Mouse (Mus musculus) limb, embryonic 14.5 days (tissue): ENCODE results near the gene Nde1. TPM values are rescaled to one million over a fixed set of nuclear protein-coding genes. Genes with fewer than 3 reads are reported as not detected.

Experiments used
- ATAC-seq: fragments of 200-750 bp; cut with Nextera tagmentation; 2 replicates; pipeline ENCODE4 v1.8.0; 2017; ENCODE audit warnings: low read depth, moderate number of reproducible peaks, moderate TSS enrichment; ENCODE audit not compliant: low FRiP score
- DNase-seq: peaks from one replicate; pipeline ENCODE4 v3.0.0-alpha.2; 2015; ENCODE audit warnings: low spot score
- H3K27ac ChIP-seq: fragments of 300-500 bp; sonication (generic); replicated peaks from 2 replicates; pipeline ENCODE4 v1.5.1; 2014; ENCODE audit warnings: low read depth, mild to moderate bottlenecking, low read length, moderate library complexity, mixed read lengths
- H3K27me3 ChIP-seq: fragments of 300-500 bp; sonication (generic); 2 replicates; pipeline ENCODE4 v1.6.1; 2014; ENCODE audit warnings: low read length, mixed read lengths; ENCODE audit not compliant: control insufficient read depth, insufficient read depth
- H3K36me3 ChIP-seq: fragments of 300-500 bp; sonication (generic); 2 replicates; pipeline ENCODE4 v1.6.1; 2014; ENCODE audit warnings: mild to moderate bottlenecking, low read length, moderate library complexity, mixed read lengths; ENCODE audit not compliant: control insufficient read depth, insufficient read depth
- H3K4me1 ChIP-seq: fragments of 300-500 bp; sonication (generic); 2 replicates; pipeline ENCODE4 v1.6.1; 2014; ENCODE audit warnings: antibody characterized with exemption, low read length, mixed read lengths; ENCODE audit not compliant: control insufficient read depth, insufficient read depth
- H3K4me2 ChIP-seq: fragments of 300-500 bp; sonication (generic); replicated peaks from 2 replicates; pipeline ENCODE4 v1.6.1; 2014; ENCODE audit warnings: low read depth, mild to moderate bottlenecking, low read length, moderate library complexity; ENCODE audit not compliant: severe bottlenecking
- H3K4me3 ChIP-seq: fragments of 300-500 bp; sonication (generic); replicated peaks from 2 replicates; pipeline ENCODE4 v1.5.1; 2014; ENCODE audit warnings: low read length
- H3K9ac ChIP-seq: fragments of 300-500 bp; sonication (generic); 2 replicates; pipeline ENCODE4 v1.6.1; 2014; ENCODE audit warnings: mild to moderate bottlenecking, low read depth, low read length, moderate library complexity; ENCODE audit not compliant: severe bottlenecking
- H3K9me3 ChIP-seq: fragments of 300-500 bp; sonication (generic); 2 replicates; pipeline ENCODE4 v1.6.1; 2016; ENCODE audit warnings: low read length; ENCODE audit not compliant: control insufficient read depth
- POLR2A ChIP-seq: fragments of 200-500 bp; IDR thresholded peaks from 2 replicates; pipeline ENCODE4 v1.8.0; 2012; ENCODE audit warnings: inconsistent platforms, mild to moderate bottlenecking, moderate library complexity, borderline replicate concordance; ENCODE audit not compliant: insufficient read depth, insufficient read length; ENCODE audit errors: extremely low read depth
- WGBS: fragments of 180-500 bp; shearing (Covaris S2); extraction: QIAGEN DNeasy Blood & Tissue Kit; methylation state at CpG from one replicate; pipeline ENCODE4 v1.1.7; 2014; 5-methylcytosine and 5-hydroxymethylcytosine counted together
- polyA plus RNA-seq, 2 experiments: library from polyadenylated mRNA; depleted of rRNA in 1 of 2; stranded (reverse) in 1 of 2; unstranded in 1 of 2; fragments of >200 nt; fragmentation: Nextera tagmentation in 1 of 2; extraction: Ambion mirVana in 1 of 2; gene quantifications; 2 replicates each; pipeline versions ENCODE4 v1.2.1 to v1.2.3; 2012 to 2014

Nde1 gene
- polyA plus RNA-seq, 2 experiments, result 89.1 to 89.9 TPM

GRCm38 (mm10) chr16:14163731-14164130 lies 656 bp downstream of the Nde1 start:
- 0% methylated on average over 10 of the region's 10 CpGs for WGBS
- DNase-seq, result no peak

GRCm38 (mm10) chr16:14166490-14166889 lies 3.4 kb downstream of the Nde1 start:
- H3K4me2 ChIP-seq, result no peak overlapping the region
- ATAC-seq (no peak), DNase-seq (no peak)
- peaks cover 14% of the 10 kb centered on the region for H3K4me1 ChIP-seq
- peaks cover 36% of the 10 kb centered on the region for H3K36me3 ChIP-seq
- no peak overlapping the region for H3K9ac ChIP-seq
- H3K4me3 ChIP-seq, result no peak overlapping the region
- H3K27me3 ChIP-seq, result no peaks in the 10 kb centered on the region
- WGBS, result 90% methylated on average over 4 of the region's 4 CpGs
- TF ChIP-seq POLR2A, result no peak
- H3K27ac ChIP-seq, result no peak overlapping the region
- no peaks in the 10 kb centered on the region for H3K9me3 ChIP-seq

More at GRCm38 (mm10) chr16:14163731-14164130, 656 bp downstream of the Nde1 start:
- H3K9ac ChIP-seq, result peak overlapping the region; percentile 86
- H3K4me2 ChIP-seq, result peak overlapping the region; percentile 72
- H3K4me1 ChIP-seq, result peaks cover 14% of the 10 kb centered on the region
- H3K9me3 ChIP-seq, result no peaks in the 10 kb centered on the region
- peak overlapping the region; percentile 81 for H3K27ac ChIP-seq
- peaks cover 10% of the 10 kb centered on the region for H3K36me3 ChIP-seq
- no peaks in the 10 kb centered on the region for H3K27me3 ChIP-seq
- no peak for ATAC-seq
- H3K4me3 ChIP-seq, result peak overlapping the region; percentile 71
- no peak for TF ChIP-seq POLR2A

- Histone ChIP-seq H3K27me3 (no peaks in the 10 kb centered on the region), H3K4me3 (no peak overlapping the region), H3K36me3 (peaks cover 68% of the 10 kb centered on the region), H3K9ac (no peak overlapping the region), H3K4me1 (peaks cover 5% of the 10 kb centered on the region), H3K4me2 (no peak overlapping the region), H3K9me3 (no peaks in the 10 kb centered on the region), H3K27ac (no peak overlapping the region)
- ATAC-seq (no peak), DNase-seq (no peak)
- TF ChIP-seq POLR2A, result no peak
- WGBS, result 92% methylated on average over 1 of the region's 1 CpGs
Measured at GRCm38 (mm10) chr16:14169706-14170105, 6.6 kb downstream of the Nde1 start.

DNA sequence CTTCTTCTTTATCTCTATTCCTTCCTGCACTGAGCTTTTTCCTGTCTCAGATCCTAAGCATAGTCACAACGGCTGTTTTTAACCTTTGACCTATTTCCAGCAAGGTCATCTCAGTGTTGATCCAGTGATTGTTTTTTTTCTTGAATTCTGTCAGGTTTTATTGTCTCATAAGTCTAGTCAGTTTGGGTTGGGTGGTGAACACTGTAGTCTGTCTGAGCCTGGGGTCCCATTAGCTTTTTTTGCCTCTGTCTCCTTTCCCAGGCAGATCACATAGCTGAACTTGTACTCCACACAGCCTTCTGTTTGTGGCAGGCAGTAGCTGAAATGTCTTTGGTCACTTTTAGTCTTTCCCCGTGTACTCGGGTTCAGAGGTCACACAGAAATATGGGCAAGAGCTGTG lies 15.0 kb downstream of the Nde1 start:
- no peak overlapping the region for H3K27ac ChIP-seq
- no peak for TF ChIP-seq POLR2A
- peaks cover 90% of the 10 kb centered on the region for H3K36me3 ChIP-seq
- ATAC-seq, result no peak
- H3K9ac ChIP-seq, result no peak overlapping the region
- H3K4me2 ChIP-seq, result no peak overlapping the region
- no peaks in the 10 kb centered on the region for H3K4me1 ChIP-seq
- 76% methylated on average over 3 of the region's 3 CpGs for WGBS
- no peak for DNase-seq
- H3K4me3 ChIP-seq, result no peak overlapping the region
- H3K27me3 ChIP-seq, result no peaks in the 10 kb centered on the region
- no peaks in the 10 kb centered on the region for H3K9me3 ChIP-seq

DNA sequence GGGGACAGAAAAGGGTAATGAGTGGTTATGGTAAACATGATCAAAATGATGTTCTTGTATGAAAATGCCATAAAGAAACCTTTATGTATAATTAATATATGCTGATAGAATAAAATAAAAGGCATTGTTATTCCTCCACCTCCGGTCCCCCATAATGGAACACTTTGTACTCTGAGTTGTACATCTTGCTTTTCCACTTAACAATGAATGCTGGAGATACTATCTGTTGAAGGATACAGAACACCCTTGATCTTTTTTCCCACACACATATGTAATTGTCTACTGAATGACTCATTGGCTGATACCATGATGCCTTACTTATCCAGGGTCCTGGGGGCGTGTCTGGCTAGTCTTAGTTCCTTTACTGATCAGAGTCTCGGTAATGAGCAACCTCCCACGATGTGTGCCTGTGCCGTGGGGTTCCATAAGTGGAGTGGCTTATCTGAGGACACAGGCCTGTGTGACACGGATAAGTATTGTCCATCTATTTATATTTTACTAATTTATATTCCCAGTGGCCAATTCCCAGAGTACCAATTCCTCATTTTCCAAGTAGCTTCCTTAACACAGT lies 17.2 kb downstream of the Nde1 start:
- H3K9me3 ChIP-seq, result no peaks in the 10 kb centered on the region

More for the DNA sequence above, 17.2 kb downstream of the Nde1 start:
- no peak for TF ChIP-seq POLR2A
- 89% methylated on average over 6 of the region's 6 CpGs for WGBS
- DNase-seq (no peak), ATAC-seq (no peak)
- H3K27me3 ChIP-seq, result no peaks in the 10 kb centered on the region
- no peak overlapping the region for H3K27ac ChIP-seq
- H3K36me3 ChIP-seq, result peaks cover 90% of the 10 kb centered on the region
- H3K4me1 ChIP-seq, result no peaks in the 10 kb centered on the region
- no peak overlapping the region for H3K4me2 ChIP-seq
- no peak overlapping the region for H3K9ac ChIP-seq
- H3K4me3 ChIP-seq, result no peak overlapping the region
